Mouse (Mus musculus) layer of hippocampus, adult 9-10 months (tissue): ENCODE data around the gene Wdr35.
A peak's percentile ranks its signal among the peaks of the same experiment; 100 is the strongest.

Source experiments
- DNase-seq: peaks from one replicate; pipeline ENCODE4 v3.0.0; 2022; ENCODE audit warnings: low spot score

Gene Wdr35

GRCm38 (mm10) chr12:9052075-9052829 lies 78.6 kb downstream of the Wdr35 start:
- DNase-seq, result peak; percentile 71

GRCm38 (mm10) chr12:9053345-9053744 lies 79.7 kb downstream of the Wdr35 start:
- no peak for DNase-seq

GRCm38 (mm10) chr12:9054012-9054411 lies 80.3 kb downstream of the Wdr35 start:
- DNase-seq, result no peak

GRCm38 (mm10) chr12:9055269-9055668 lies 81.6 kb downstream of the Wdr35 start:
- DNase-seq, result no peak

GRCm38 (mm10) chr12:9059502-9059901 lies 85.8 kb downstream of the Wdr35 start:
- DNase-seq, result no peak

- no peak for DNase-seq
Observed at GRCm38 (mm10) chr12:9059965-9060364, 86.3 kb downstream of the Wdr35 start.

- no peak for DNase-seq
Observed at GRCm38 (mm10) chr12:9063611-9064010, 89.9 kb downstream of the Wdr35 start.

GRCm38 (mm10) chr12:9071058-9071457 lies 97.4 kb downstream of the Wdr35 start:
- DNase-seq, result no peak

GRCm38 (mm10) chr12:9071493-9071892 lies 97.8 kb downstream of the Wdr35 start:
- no peak for DNase-seq

- no peak for DNase-seq
Observed at GRCm38 (mm10) chr12:9077554-9078125, 103.9 kb downstream of the Wdr35 start.
